Mouse (Mus musculus): ENCODE measurements around the gene Twist2. TPM values are rescaled to one million over a fixed set of nuclear protein-coding genes. Genes with fewer than 3 reads are reported as not detected.

Gene Twist2
- polyA plus RNA-seq, 1 experiment = 1.5 TPM

- Histone ChIP-seq H3K27me3 (replicated peaks; ENCODE audit: control insufficient read depth, insufficient read depth, low read length) (no peaks in the 10 kb centered on the region; the same call in 1 of the 2 replicates), H3K27ac (ENCODE audit: insufficient read depth, low read depth, low read length) (no peak overlapping the region), H3K4me3 (ENCODE audit: insufficient read depth, low read depth, low read length) (no peak overlapping the region), H3K4me1 (ENCODE audit: control insufficient read depth, insufficient read depth, low read length) (no peaks in the 10 kb centered on the region), H3K36me3 (ENCODE audit: control insufficient read depth, insufficient read depth, low read length) (no peaks in the 10 kb centered on the region)
- DNase-seq = no peak
- WGBS = 67% methylated on average over 14 of the region's 14 CpGs
- TF ChIP-seq CTCF (conservative IDR thresholded peaks at IDR 0.05; ENCODE audit: insufficient read depth, insufficient read length, low read depth, low read length) (no peak), POLR2A (IDR thresholded peaks at IDR 0.05; ENCODE audit: low read depth, low read length) (no peak)
These were observed 40.9 kb upstream of the Twist2 start for GRCm38 (mm10) chr1:91760140-91760986.

GRCm38 (mm10) chr1:91762528-91763091 is 38.7 kb upstream of the Twist2 start:
- 62% methylated on average over 12 of the region's 12 CpGs for WGBS
- Histone ChIP-seq H3K4me3 (ENCODE audit: insufficient read depth, low read depth, low read length) (no peak overlapping the region), H3K27me3 (replicated peaks; ENCODE audit: control insufficient read depth, insufficient read depth, low read length) (no peaks in the 10 kb centered on the region), H3K4me1 (ENCODE audit: control insufficient read depth, insufficient read depth, low read length) (no peaks in the 10 kb centered on the region), H3K27ac (ENCODE audit: insufficient read depth, low read depth, low read length) (no peak overlapping the region), H3K36me3 (ENCODE audit: control insufficient read depth, insufficient read depth, low read length) (no peaks in the 10 kb centered on the region)
- no peak for TF ChIP-seq POLR2A (IDR thresholded peaks at IDR 0.05; ENCODE audit: low read depth, low read length)
- no peak for TF ChIP-seq CTCF (conservative IDR thresholded peaks at IDR 0.05; ENCODE audit: insufficient read depth, insufficient read length, low read depth, low read length)
- no peak for DNase-seq

- WGBS = 6% methylated on average over 12 of the region's 12 CpGs
- Histone ChIP-seq H3K4me3 (ENCODE audit: insufficient read depth, low read depth, low read length) (no peak overlapping the region), H3K36me3 (ENCODE audit: control insufficient read depth, insufficient read depth, low read length) (no peaks in the 10 kb centered on the region), H3K4me1 (ENCODE audit: control insufficient read depth, insufficient read depth, low read length) (no peaks in the 10 kb centered on the region), H3K27ac (ENCODE audit: insufficient read depth, low read depth, low read length) (no peak overlapping the region), H3K27me3 (replicated peaks; ENCODE audit: control insufficient read depth, insufficient read depth, low read length) (no peaks in the 10 kb centered on the region)
- DNase-seq = no peak
- no peak for TF ChIP-seq POLR2A (IDR thresholded peaks at IDR 0.05; ENCODE audit: low read depth, low read length)
- TF ChIP-seq CTCF (conservative IDR thresholded peaks at IDR 0.05; ENCODE audit: insufficient read depth, insufficient read length, low read depth, low read length) = no peak
These were observed 31.0 kb upstream of the Twist2 start for GRCm38 (mm10) chr1:91770221-91770624.

GRCm38 (mm10) chr1:91770676-91771075 is 30.6 kb upstream of the Twist2 start:
- no peaks in the 10 kb centered on the region for H3K27me3 ChIP-seq (replicated peaks; ENCODE audit: control insufficient read depth, insufficient read depth, low read length)
- no peak for TF ChIP-seq CTCF (conservative IDR thresholded peaks at IDR 0.05; ENCODE audit: insufficient read depth, insufficient read length, low read depth, low read length)
- no peak for TF ChIP-seq POLR2A (IDR thresholded peaks at IDR 0.05; ENCODE audit: low read depth, low read length)
- no peak overlapping the region for H3K27ac ChIP-seq (ENCODE audit: insufficient read depth, low read depth, low read length)
- H3K4me3 ChIP-seq (ENCODE audit: insufficient read depth, low read depth, low read length) = no peak overlapping the region
- no peaks in the 10 kb centered on the region for H3K4me1 ChIP-seq (ENCODE audit: control insufficient read depth, insufficient read depth, low read length)
- WGBS = 4% methylated on average over 10 of the region's 10 CpGs
- H3K36me3 ChIP-seq (ENCODE audit: control insufficient read depth, insufficient read depth, low read length) = no peaks in the 10 kb centered on the region
- no peak for DNase-seq

- WGBS = 62% methylated on average over 5 of the region's 5 CpGs
These were observed 24.3 kb upstream of the Twist2 start for GRCm38 (mm10) chr1:91776928-91777327.

GRCm38 (mm10) chr1:91779819-91780218 is 21.4 kb upstream of the Twist2 start:
- H3K4me1 ChIP-seq (ENCODE audit: control insufficient read depth, insufficient read depth, low read length) = no peaks in the 10 kb centered on the region
- no peak overlapping the region for H3K27ac ChIP-seq (ENCODE audit: insufficient read depth, low read depth, low read length)
- DNase-seq = no peak
- no peak for TF ChIP-seq CTCF (conservative IDR thresholded peaks at IDR 0.05; ENCODE audit: insufficient read depth, insufficient read length, low read depth, low read length)
- WGBS = 82% methylated on average over 4 of the region's 4 CpGs
- H3K4me3 ChIP-seq (ENCODE audit: insufficient read depth, low read depth, low read length) = no peak overlapping the region
- H3K27me3 ChIP-seq (replicated peaks; ENCODE audit: control insufficient read depth, insufficient read depth, low read length) = no peaks in the 10 kb centered on the region
- no peaks in the 10 kb centered on the region for H3K36me3 ChIP-seq (ENCODE audit: control insufficient read depth, insufficient read depth, low read length)

More at GRCm38 (mm10) chr1:91776928-91777327, 24.3 kb upstream of the Twist2 start:
- no peak overlapping the region for H3K27ac ChIP-seq (ENCODE audit: insufficient read depth, low read depth, low read length)
- H3K36me3 ChIP-seq (ENCODE audit: control insufficient read depth, insufficient read depth, low read length) = no peaks in the 10 kb centered on the region
- H3K27me3 ChIP-seq (replicated peaks; ENCODE audit: control insufficient read depth, insufficient read depth, low read length) = no peaks in the 10 kb centered on the region
- DNase-seq = no peak
- no peaks in the 10 kb centered on the region for H3K4me1 ChIP-seq (ENCODE audit: control insufficient read depth, insufficient read depth, low read length)
- no peak overlapping the region for H3K4me3 ChIP-seq (ENCODE audit: insufficient read depth, low read depth, low read length)
- TF ChIP-seq POLR2A (IDR thresholded peaks at IDR 0.05; ENCODE audit: low read depth, low read length) (no peak), CTCF (conservative IDR thresholded peaks at IDR 0.05; ENCODE audit: insufficient read depth, insufficient read length, low read depth, low read length) (no peak)

GRCm38 (mm10) chr1:91781182-91781581 is 20.1 kb upstream of the Twist2 start:
- no peaks in the 10 kb centered on the region for H3K27me3 ChIP-seq (replicated peaks; ENCODE audit: control insufficient read depth, insufficient read depth, low read length)
- no peak for TF ChIP-seq POLR2A (IDR thresholded peaks at IDR 0.05; ENCODE audit: low read depth, low read length)
- TF ChIP-seq CTCF (conservative IDR thresholded peaks at IDR 0.05; ENCODE audit: insufficient read depth, insufficient read length, low read depth, low read length) = no peak
- no peak overlapping the region for H3K27ac ChIP-seq (ENCODE audit: insufficient read depth, low read depth, low read length)
- DNase-seq = no peak
- 80% methylated on average over 7 of the region's 7 CpGs for WGBS
- no peak overlapping the region for H3K4me3 ChIP-seq (ENCODE audit: insufficient read depth, low read depth, low read length)
- no peaks in the 10 kb centered on the region for H3K36me3 ChIP-seq (ENCODE audit: control insufficient read depth, insufficient read depth, low read length)
- no peaks in the 10 kb centered on the region for H3K4me1 ChIP-seq (ENCODE audit: control insufficient read depth, insufficient read depth, low read length)

Data from kidney, adult 2 months (tissue).